Mouse (Mus musculus): ENCODE data around the gene Tnfsf9.

DNA sequence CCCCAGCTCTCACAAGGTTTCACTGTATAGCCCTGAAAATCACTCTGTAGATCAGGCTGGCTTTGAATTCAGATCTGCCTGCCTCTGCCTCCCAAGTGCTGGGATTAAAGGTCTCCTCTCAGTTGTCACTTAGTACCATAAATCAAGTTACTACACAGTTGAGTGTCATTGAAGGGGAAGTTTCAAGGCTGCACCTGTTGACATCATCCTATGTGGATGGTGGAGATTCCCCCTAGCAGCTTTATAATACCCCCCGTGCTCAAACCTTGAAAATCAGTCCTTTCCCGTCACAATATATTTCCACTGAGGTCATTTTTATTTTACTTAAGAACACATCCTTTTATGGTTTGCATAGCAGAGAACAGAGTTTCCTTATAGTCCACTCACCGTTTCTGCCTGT lies 38.6 kb downstream of the Tnfsf9 start:
- TF ChIP-seq EP300 (optimal IDR thresholded peaks at IDR 0.05) = no peak
- TF ChIP-seq CTCF (IDR thresholded peaks at IDR 0.05; ENCODE audit: low read depth) = no peak
